In the genomic region with DNA sequence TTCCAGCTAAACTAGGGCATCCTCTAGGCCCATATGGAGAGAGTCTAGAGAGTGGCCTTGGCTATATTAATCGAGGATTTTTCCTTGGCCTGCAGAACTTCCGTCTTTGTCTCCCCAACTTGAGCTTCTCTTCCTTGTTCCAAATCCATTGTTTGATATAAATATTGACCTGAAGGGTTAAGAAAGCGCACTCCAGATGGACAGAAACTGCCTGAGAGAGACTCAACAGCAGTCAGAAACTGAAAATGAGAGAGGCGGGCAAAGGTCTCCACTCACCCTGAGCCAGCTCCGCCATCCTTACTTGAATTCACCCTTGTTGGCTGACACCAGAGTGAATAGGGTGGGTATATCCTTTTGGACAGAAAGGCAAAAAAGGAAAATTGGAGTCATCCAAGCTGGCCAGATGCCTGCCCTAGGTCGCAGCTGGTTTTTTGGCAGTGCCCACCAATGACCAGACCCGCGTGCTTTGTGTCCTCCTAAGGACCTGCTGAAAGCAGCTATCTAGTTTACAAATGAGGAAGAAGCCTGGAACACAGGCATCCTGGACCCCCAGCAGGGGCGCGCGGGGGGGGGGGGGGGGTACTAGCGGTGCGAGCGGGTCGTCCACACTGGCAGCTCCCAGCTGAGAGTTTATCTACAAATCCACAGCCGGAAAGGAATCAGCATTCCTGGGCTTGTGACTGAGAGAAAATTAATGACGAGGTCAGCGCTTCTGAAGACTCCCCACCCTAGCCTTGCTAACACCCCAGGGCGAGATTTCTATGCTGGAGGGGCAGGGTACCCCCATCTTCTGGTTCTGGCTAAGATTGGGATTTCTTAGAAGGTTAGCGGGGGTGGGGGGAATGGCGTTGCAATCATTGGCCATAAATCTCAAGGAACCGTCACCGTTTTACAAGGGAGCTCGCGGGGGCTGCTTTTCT, we compare ENCODE assay signal across 16 mouse cellular contexts. TPM values are rescaled to one million over a fixed set of nuclear protein-coding genes. Genes with fewer than 3 reads are reported as not detected.
DNase-seq lines count a peak whose midpoint lies in the region; ATAC-seq lines count a peak whose summit lies in the region.
"Had no signal": no experiment of that assay in that cellular context is flagged by ENCODE, and none has a peak within 500 bp of the region (broad histone marks: within the 10 kb centered on the region; RNA-seq: fewer than 3 reads in every experiment).

No protein-coding gene starts in this region.

- H3K4me1 ChIP-seq in kidney, embryonic 16.5 days (ENCODE audit: insufficient read depth, low read length): peaks cover 11% of the 10 kb centered on the region
- peaks cover 22% of the 10 kb centered on the region for H3K4me1 ChIP-seq in intestine, embryonic 15.5 days (replicated peaks)
- peaks cover 13% of the 10 kb centered on the region for H3K4me1 ChIP-seq in neural tube, embryonic 11.5 days (ENCODE audit: control insufficient read depth, insufficient read depth, low read length)

- no peak overlapping the region for H3K9ac ChIP-seq in kidney, embryonic 16.5 days (replicated peaks; ENCODE audit: low read length)
- H3K9ac ChIP-seq in intestine, embryonic 15.5 days: peak overlapping the region; percentile 12; the same call in 1 of the 2 replicates
- no peak overlapping the region for H3K9ac ChIP-seq in neural tube, embryonic 11.5 days (ENCODE audit: low read length)
- H3K9ac ChIP-seq: midbrain, embryonic 13.5 days had no signal

- peaks cover 97% of the 10 kb centered on the region for H3K27me3 ChIP-seq in kidney, embryonic 16.5 days (ENCODE audit: insufficient read depth, low read length)
- peaks cover 57% of the 10 kb centered on the region for H3K27me3 ChIP-seq in intestine, embryonic 15.5 days (replicated peaks)
- H3K27me3 ChIP-seq in neural tube, embryonic 11.5 days (ENCODE audit: control insufficient read depth, insufficient read depth, low read length): peaks cover 98% of the 10 kb centered on the region

- DNase-seq in cerebellum, postnatal 10 days: peak; percentile 53 to 60
- no peak for DNase-seq in cerebellum, postnatal 25 days
- DNase-seq in kidney, adult 11 months: no peak
- peak; percentile 49 for DNase-seq in neural tube, embryonic 11.5 days (ENCODE audit: low spot score)
- no peak for DNase-seq in lung, postnatal 36 days
- no peak for DNase-seq in cerebellum, adult 9-11 months
- DNase-seq: cerebellum, adult 9-10 months; kidney, adult 18-20 months; lung, adult 18-20 months; thymus, postnatal 4 days had no signal

- H3K4me3 ChIP-seq in kidney, embryonic 16.5 days (ENCODE audit: low read length): peak overlapping the region; percentile 1; the same call in 1 of the 2 replicates
- H3K4me3 ChIP-seq in intestine, embryonic 15.5 days (replicated peaks): peak overlapping the region; percentile 24
- peak overlapping the region; percentile 21 for H3K4me3 ChIP-seq in neural tube, embryonic 11.5 days (ENCODE audit: low read depth, low read length)
- H3K4me3 ChIP-seq: erythroblast, embryonic 14.5 days; midbrain, embryonic 13.5 days had no signal

- no peaks in the 10 kb centered on the region for H3K9me3 ChIP-seq in kidney, embryonic 16.5 days (ENCODE audit: low read length)
- no peaks in the 10 kb centered on the region for H3K9me3 ChIP-seq in intestine, embryonic 15.5 days
- no peaks in the 10 kb centered on the region for H3K9me3 ChIP-seq in neural tube, embryonic 11.5 days (ENCODE audit: control insufficient read depth, low read length)
- H3K9me3 ChIP-seq: G1E; midbrain, embryonic 13.5 days had no signal

- peak overlapping the region; percentile 2; the same call in 1 of the 2 replicates for H3K4me2 ChIP-seq in kidney, embryonic 16.5 days (replicated peaks; ENCODE audit: low read depth, low read length)
- peak overlapping the region; percentile 59 for H3K4me2 ChIP-seq in intestine, embryonic 15.5 days (replicated peaks)
- peak overlapping the region; percentile 35 for H3K4me2 ChIP-seq in neural tube, embryonic 11.5 days (ENCODE audit: low read depth)
- H3K4me2 ChIP-seq: midbrain, embryonic 13.5 days had no signal

- no peak overlapping the region for H3K27ac ChIP-seq in kidney, embryonic 16.5 days (ENCODE audit: low read length)
- H3K27ac ChIP-seq in intestine, embryonic 15.5 days: peak overlapping the region; percentile 61
- H3K27ac ChIP-seq in neural tube, embryonic 11.5 days (ENCODE audit: low read depth, low read length): no peak overlapping the region
- H3K27ac ChIP-seq: midbrain, embryonic 13.5 days had no signal

- H3K36me3 ChIP-seq in kidney, embryonic 16.5 days (ENCODE audit: insufficient read depth, low read length): no peaks in the 10 kb centered on the region
- no peaks in the 10 kb centered on the region for H3K36me3 ChIP-seq in intestine, embryonic 15.5 days
- H3K36me3 ChIP-seq in neural tube, embryonic 11.5 days (ENCODE audit: control insufficient read depth, insufficient read depth, low read length): no peaks in the 10 kb centered on the region
- H3K36me3 ChIP-seq: G1E; midbrain, embryonic 13.5 days had no signal

- 4% methylated on average over 23 of the region's 25 CpGs for WGBS in kidney, embryonic 16.5 days
- WGBS in intestine, embryonic 15.5 days: 9% methylated on average over 25 of the region's 25 CpGs
- 2% methylated on average over 22 of the region's 25 CpGs for WGBS in neural tube, embryonic 11.5 days

- no peak for ATAC-seq in kidney, embryonic 16.5 days (ENCODE audit: low FRiP score, low TSS enrichment)
- ATAC-seq in intestine, embryonic 15.5 days: no peak
- ATAC-seq in neural tube, embryonic 11.5 days (ENCODE audit: insufficient read depth, low FRiP score, low TSS enrichment): no peak
- ATAC-seq: midbrain, embryonic 13.5 days had no signal

RNA-seq across cellular contexts. Expression of gene Nkx2-3, which starts 13.1 kb away (rescaled TPM):
- 0.07 TPM in 1 of 2 replicates, not detected in the other for polyA plus RNA-seq in kidney, embryonic 16.5 days (2015; fragmentation: Nextera tagmentation; extraction: Ambion mirVana)
- 80.9 and 88.1 TPM in 2 replicates for polyA plus RNA-seq in intestine, embryonic 15.5 days (2015; fragmentation: Nextera tagmentation; extraction: Ambion mirVana)
- 0.11 and 0.41 TPM in 2 replicates for polyA plus RNA-seq in neural tube, embryonic 11.5 days (2014; fragmentation: Nextera tagmentation; extraction: Ambion mirVana)
- polyA plus RNA-seq: erythroblast, embryonic 14.5 days; G1E; heart, embryonic 16.5 days had no signal

Comparison
In these comparisons a context has a peak if more than half of its experiments do, and no peak if none do; other contexts are left out.
1. DNase-seq: peak in cerebellum, postnatal 10 days (2 of 2) and neural tube, embryonic 11.5 days (single experiment); none in cerebellum, postnatal 25 days (0 of 2), kidney, adult 11 months (single experiment), lung, postnatal 36 days (single experiment) and cerebellum, adult 9-11 months (single experiment).
2. H3K4me2 ChIP-seq: peak in every context shown above with its lines; median percentile 59 in intestine, embryonic 15.5 days; 35 in neural tube, embryonic 11.5 days; 2 in kidney, embryonic 16.5 days.
3. RNA of gene Nkx2-3, which starts 13.1 kb away (polyA plus RNA-seq): 80.9 to 88.1 TPM in intestine, embryonic 15.5 days; 0.11 to 0.41 TPM in neural tube, embryonic 11.5 days and 0.07 TPM in kidney, embryonic 16.5 days; every median in the first group is over 10 times any median in the second.
4. Peak in every context shown above with its lines, with median percentiles within 50 percentile points of each other: H3K4me3 ChIP-seq.